Mouse (Mus musculus): ENCODE results near the gene Cct2. TPM values are rescaled to one million over a fixed set of nuclear protein-coding genes. Genes with fewer than 3 reads are reported as not detected.
"Not testable (repeated sequence)": the region's sequence is repeated elsewhere in the genome, so short reads cannot be mapped to it uniquely, and the experiment has no call there.

Cct2 gene
- total and polyA plus RNA-seq, 2 experiments from 2014 or later: 129 to 154 TPM

DNA sequence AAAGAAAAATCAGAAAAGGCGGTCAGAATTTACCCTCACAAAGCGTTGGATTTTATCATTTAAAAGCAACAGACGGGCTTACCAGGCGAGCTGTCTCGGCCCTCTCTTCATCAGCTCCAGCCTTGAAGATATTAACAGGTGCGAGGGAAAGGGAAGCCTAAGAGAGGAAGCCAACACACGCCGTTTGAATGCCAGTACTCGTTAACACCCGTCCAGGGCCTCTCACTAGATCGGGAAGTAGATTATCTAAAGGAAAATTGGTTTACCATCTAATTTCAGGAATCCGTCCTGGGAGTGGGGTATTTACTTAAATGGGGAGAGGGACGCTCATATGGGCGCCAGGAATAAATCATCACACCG is 740 bp downstream of the Cct2 start:
- 2% methylated on average over 15 of the region's 15 CpGs for WGBS
- no peak for DNase-seq (ENCODE audit: low spot score)
- Histone ChIP-seq H3K4me2 (ENCODE audit: low read depth, low read length) (peak overlapping the region; percentile 71), H3K4me1 (ENCODE audit: control insufficient read depth, insufficient read depth) (peaks cover 6% of the 10 kb centered on the region), H3K9me3 (replicated peaks; ENCODE audit: control insufficient read depth, low read length) (no peaks in the 10 kb centered on the region), H3K36me3 (replicated peaks; ENCODE audit: control insufficient read depth, insufficient read depth, low read length) (peaks cover 42% of the 10 kb centered on the region), H3K27me3 (ENCODE audit: control insufficient read depth, insufficient read depth, low read length) (no peaks in the 10 kb centered on the region), H3K4me3 (ENCODE audit: low read depth, low read length) (peak overlapping the region; percentile 89), H3K9ac (replicated peaks; ENCODE audit: low read depth, low read length) (peak overlapping the region; percentile 82), H3K27ac (ENCODE audit: low read depth) (peak overlapping the region; percentile 86; the same call in 1 of the 2 replicates)
- no peak for ATAC-seq (ENCODE audit: insufficient read depth, low read depth)
- no peak for TF ChIP-seq EP300 (IDR thresholded peaks at IDR 0.05; ENCODE audit: low read depth)
- no peak for TF ChIP-seq CTCF (IDR thresholded peaks at IDR 0.05; ENCODE audit: low read depth)

DNA sequence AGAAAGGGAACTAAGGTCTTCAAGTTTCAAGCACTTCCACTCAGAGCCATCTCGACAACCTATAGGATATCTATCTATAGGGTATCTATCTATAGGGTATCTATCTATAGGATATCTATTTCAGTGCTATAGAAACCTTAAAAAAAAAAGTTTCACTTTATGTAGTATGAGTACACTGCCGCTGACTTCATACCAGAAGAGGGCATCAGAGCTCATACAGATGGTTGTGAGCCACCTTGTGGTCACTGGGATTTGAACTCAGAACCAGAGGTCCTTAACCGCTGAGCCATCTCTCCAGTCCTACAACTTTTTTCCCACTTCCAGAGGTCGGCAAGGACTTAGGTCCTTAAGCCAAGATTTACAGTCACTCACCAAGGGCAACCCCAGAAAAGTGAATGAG is 7.9 kb downstream of the Cct2 start:
- TF ChIP-seq CTCF (IDR thresholded peaks at IDR 0.05; ENCODE audit: low read depth) (peak; percentile 28; the same call in 1 of the 2 replicates), EP300 (IDR thresholded peaks at IDR 0.05; ENCODE audit: low read depth) (no peak)
- H3K4me3 ChIP-seq (ENCODE audit: low read depth, low read length): no peak overlapping the region
- no peak overlapping the region for H3K27ac ChIP-seq (ENCODE audit: low read depth)
- no peak for DNase-seq (ENCODE audit: low spot score)
- H3K4me2 ChIP-seq (ENCODE audit: low read depth, low read length): no peak overlapping the region
- H3K36me3 ChIP-seq (replicated peaks; ENCODE audit: control insufficient read depth, insufficient read depth, low read length): peaks cover 96% of the 10 kb centered on the region
- no peaks in the 10 kb centered on the region for H3K27me3 ChIP-seq (ENCODE audit: control insufficient read depth, insufficient read depth, low read length)
- H3K9ac ChIP-seq (replicated peaks; ENCODE audit: low read depth, low read length): no peak overlapping the region
- ATAC-seq (ENCODE audit: insufficient read depth, low read depth): no peak
- WGBS: 87% methylated on average over 4 of the region's 4 CpGs
- no peaks in the 10 kb centered on the region for H3K9me3 ChIP-seq (replicated peaks; ENCODE audit: control insufficient read depth, low read length)
- H3K4me1 ChIP-seq (ENCODE audit: control insufficient read depth, insufficient read depth): no peaks in the 10 kb centered on the region

- Histone ChIP-seq H3K9ac (replicated peaks; ENCODE audit: low read depth, low read length) (no peak overlapping the region), H3K9me3 (replicated peaks; ENCODE audit: control insufficient read depth, low read length) (no peaks in the 10 kb centered on the region)
Observed at GRCm38 (mm10) chr10:117049961-117050597, 13.5 kb downstream of the Cct2 start.

DNA sequence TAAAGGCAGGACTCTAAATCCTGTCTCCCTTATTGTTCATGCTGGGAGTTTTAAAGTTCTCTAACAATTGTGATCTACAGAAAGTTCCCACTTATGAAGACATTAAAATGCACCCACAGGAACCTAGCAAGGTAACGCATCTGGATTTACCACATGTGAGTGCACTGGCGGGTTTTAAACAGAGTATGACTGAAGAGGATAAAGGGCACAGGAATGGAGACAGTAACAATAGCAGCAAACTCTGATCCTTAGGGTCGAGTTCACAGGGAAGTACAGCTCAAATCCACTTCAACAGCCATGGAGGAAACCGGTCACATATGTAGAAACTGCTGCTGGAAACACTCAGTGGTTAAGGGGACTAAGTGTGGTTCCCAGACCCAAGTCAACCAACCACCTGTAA is 14.4 kb downstream of the Cct2 start:
- Histone ChIP-seq H3K9ac (replicated peaks; ENCODE audit: low read depth, low read length) (no peak overlapping the region; the same call in 1 of the 2 replicates), H3K4me2 (ENCODE audit: low read depth, low read length) (peak overlapping the region; percentile 74), H3K36me3 (replicated peaks; ENCODE audit: control insufficient read depth, insufficient read depth, low read length) (peaks cover 56% of the 10 kb centered on the region), H3K4me3 (ENCODE audit: low read depth, low read length) (peak overlapping the region; percentile 63; the same call in 1 of the 2 replicates), H3K4me1 (ENCODE audit: control insufficient read depth, insufficient read depth) (peaks cover 14% of the 10 kb centered on the region), H3K27me3 (ENCODE audit: control insufficient read depth, insufficient read depth, low read length) (no peaks in the 10 kb centered on the region), H3K9me3 (replicated peaks; ENCODE audit: control insufficient read depth, low read length) (no peaks in the 10 kb centered on the region), H3K27ac (ENCODE audit: low read depth) (peak overlapping the region; percentile 56)
- no peak for ATAC-seq (ENCODE audit: insufficient read depth, low read depth)
- TF ChIP-seq EP300 (IDR thresholded peaks at IDR 0.05; ENCODE audit: low read depth) (no peak), CTCF (IDR thresholded peaks at IDR 0.05; ENCODE audit: low read depth) (no peak)
- no peak for DNase-seq (ENCODE audit: low spot score)
- 55% methylated on average over 4 of the region's 4 CpGs for WGBS

More at GRCm38 (mm10) chr10:117049961-117050597, 13.5 kb downstream of the Cct2 start:
- no peak for ATAC-seq (ENCODE audit: insufficient read depth, low read depth)
- no peak for DNase-seq (ENCODE audit: low spot score)
- Histone ChIP-seq H3K36me3 (replicated peaks; ENCODE audit: control insufficient read depth, insufficient read depth, low read length) (peaks cover 65% of the 10 kb centered on the region), H3K4me1 (ENCODE audit: control insufficient read depth, insufficient read depth) (peaks cover 11% of the 10 kb centered on the region; the same call in 1 of the 2 replicates), H3K4me3 (ENCODE audit: low read depth, low read length) (no peak overlapping the region), H3K4me2 (ENCODE audit: low read depth, low read length) (no peak overlapping the region; the same call in 1 of the 2 replicates), H3K27ac (ENCODE audit: low read depth) (peak overlapping the region; percentile 56), H3K27me3 (ENCODE audit: control insufficient read depth, insufficient read depth, low read length) (no peaks in the 10 kb centered on the region)
- WGBS: 45% methylated on average over 4 of the region's 4 CpGs
- TF ChIP-seq EP300 (IDR thresholded peaks at IDR 0.05; ENCODE audit: low read depth) (no peak), CTCF (IDR thresholded peaks at IDR 0.05; ENCODE audit: low read depth) (no peak)

DNA sequence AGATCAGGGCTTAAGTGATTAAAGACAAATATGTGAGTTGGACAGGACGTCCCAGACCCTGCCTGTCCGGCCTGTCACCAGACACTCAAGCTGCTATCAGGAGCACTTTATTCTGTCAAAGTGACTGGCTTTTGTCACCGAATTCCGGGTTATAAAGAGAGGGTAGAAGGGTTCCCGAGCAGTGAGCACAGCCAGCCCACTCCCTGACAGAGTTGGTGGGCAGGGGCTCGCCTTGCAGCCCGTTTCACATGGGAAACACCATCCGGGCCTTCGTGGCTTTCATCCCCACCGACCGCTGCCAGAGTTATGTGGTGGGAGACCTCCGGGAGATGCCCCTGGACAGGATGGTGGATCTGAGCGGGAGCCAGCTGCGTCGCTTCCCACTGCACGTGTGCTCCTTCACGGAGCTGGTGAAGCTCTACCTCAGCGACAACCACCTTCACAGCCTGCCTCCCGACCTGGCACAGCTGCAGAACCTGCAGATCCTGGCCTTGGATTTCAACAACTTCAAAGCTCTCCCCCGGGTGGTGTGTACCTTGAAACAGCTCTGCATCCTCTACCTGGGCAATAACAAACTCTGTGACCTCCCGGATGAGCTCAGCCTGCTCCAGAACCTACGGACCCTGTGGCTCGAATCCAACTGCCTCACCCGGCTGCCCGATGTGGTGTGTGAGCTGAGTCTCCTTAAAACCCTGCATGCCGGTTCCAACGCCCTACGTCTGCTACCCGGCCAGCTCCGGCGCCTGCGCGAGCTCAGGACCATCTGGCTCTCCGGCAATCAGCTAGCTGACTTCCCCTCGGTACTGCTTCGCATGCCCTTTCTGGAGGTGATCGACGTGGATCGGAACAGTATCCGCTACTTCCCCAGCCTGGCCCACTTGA is 18.2 kb downstream of the Cct2 start, which contains the start of gene Lrrc10:
Lrrc10 (plus strand) TSS at position 167 of the 882 bp plus-strand sequence.
- peak within 1 kb of the TSS; percentile 63 for H3K4me3 ChIP-seq (ENCODE audit: low read depth, low read length)
- WGBS: 13% methylated on average over 40 of the region's 40 CpGs
- H3K4me1 ChIP-seq (ENCODE audit: control insufficient read depth, insufficient read depth): peaks cover 26% of the 10 kb centered on the region
- peaks cover 23% of the 10 kb centered on the region for H3K36me3 ChIP-seq (replicated peaks; ENCODE audit: control insufficient read depth, insufficient read depth, low read length)
- H3K9me3 ChIP-seq (replicated peaks; ENCODE audit: control insufficient read depth, low read length): no peaks in the 10 kb centered on the region
- peak within 1 kb of the TSS; percentile 92 for H3K27ac ChIP-seq (ENCODE audit: low read depth)
- no peaks in the 10 kb centered on the region for H3K27me3 ChIP-seq (ENCODE audit: control insufficient read depth, insufficient read depth, low read length)
- ATAC-seq (ENCODE audit: insufficient read depth, low read depth) (peak; percentile 44), DNase-seq (ENCODE audit: low spot score) (peak; percentile 80)
- H3K4me2 ChIP-seq (ENCODE audit: low read depth, low read length): peak within 1 kb of the TSS; percentile 74
- H3K9ac ChIP-seq (replicated peaks; ENCODE audit: low read depth, low read length): peak within 1 kb of the TSS; percentile 89
- TF ChIP-seq CTCF (IDR thresholded peaks at IDR 0.05; ENCODE audit: low read depth) (no peak), EP300 (IDR thresholded peaks at IDR 0.05; ENCODE audit: low read depth) (peak; percentile 94)

DNA sequence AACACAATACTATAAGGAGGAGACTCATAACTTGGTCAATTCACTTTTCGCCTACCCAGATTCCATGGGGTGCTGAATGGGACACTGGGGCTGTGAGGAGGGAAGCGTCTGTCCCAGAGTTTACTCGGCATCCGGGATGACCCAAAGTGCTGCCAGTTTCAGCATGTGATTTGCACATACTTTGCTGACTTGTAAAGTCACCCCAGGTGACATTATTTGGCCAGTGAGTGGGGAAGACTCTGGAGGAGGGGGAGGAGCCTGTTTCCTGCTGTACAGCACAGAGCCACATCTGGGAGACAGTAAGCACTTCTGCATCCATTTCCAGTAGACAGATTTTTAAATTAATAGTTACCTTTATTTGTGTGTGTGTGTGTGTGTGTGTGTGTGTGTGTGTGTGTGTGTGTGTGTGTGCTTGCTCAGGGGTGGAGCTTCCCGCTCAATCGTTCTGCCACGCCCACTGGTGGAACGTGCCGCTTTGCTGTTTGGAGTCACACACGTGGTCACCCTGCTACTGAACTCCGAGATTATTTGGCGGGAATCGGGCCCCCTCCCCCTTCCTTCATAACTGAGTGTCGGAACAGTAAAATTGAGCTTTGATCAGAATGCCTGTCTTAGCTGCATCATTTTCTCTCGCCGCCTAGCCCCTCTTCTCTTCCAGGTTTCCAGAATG is 20.0 kb downstream of the Cct2 start:
- H3K4me1 ChIP-seq (ENCODE audit: control insufficient read depth, insufficient read depth): peaks cover 16% of the 10 kb centered on the region; the same call in 1 of the 2 replicates
- DNase-seq (ENCODE audit: low spot score): peak; percentile 84
- 20% methylated on average over 16 of the region's 16 CpGs for WGBS
- not testable (repeated sequence) for H3K9me3 ChIP-seq (replicated peaks; ENCODE audit: control insufficient read depth, low read length); H3K27me3 ChIP-seq (ENCODE audit: control insufficient read depth, insufficient read depth, low read length); H3K9ac ChIP-seq (replicated peaks; ENCODE audit: low read depth, low read length); H3K36me3 ChIP-seq (replicated peaks; ENCODE audit: control insufficient read depth, insufficient read depth, low read length)
- H3K4me2 ChIP-seq (ENCODE audit: low read depth, low read length): peak overlapping the region; percentile 74
- H3K4me3 ChIP-seq (ENCODE audit: low read depth, low read length): 0 out of 2 replicates have a peak overlapping the region, but pooled peaks have one; percentile 2
- H3K27ac ChIP-seq (ENCODE audit: low read depth): peak overlapping the region; percentile 92
- ATAC-seq (ENCODE audit: insufficient read depth, low read depth): peak; percentile 50
